Mouse (Mus musculus) inflammation-experienced regulatory T-cells, adult 16 weeks (primary cell): ENCODE data around the gene Nexmif. TPM values are rescaled to one million over a fixed set of nuclear protein-coding genes. Genes with fewer than 3 reads are reported as not detected.

Source experiments
- polyA plus RNA-seq: library from polyadenylated mRNA; unstranded; fragments of 100-300 nt; shearing (Covaris generic); gene quantifications from one replicate; pipeline ENCODE4 v1.2.1, GENCODE M21; 2017

The Nexmif gene
- polyA plus RNA-seq, result not detected

DNA sequence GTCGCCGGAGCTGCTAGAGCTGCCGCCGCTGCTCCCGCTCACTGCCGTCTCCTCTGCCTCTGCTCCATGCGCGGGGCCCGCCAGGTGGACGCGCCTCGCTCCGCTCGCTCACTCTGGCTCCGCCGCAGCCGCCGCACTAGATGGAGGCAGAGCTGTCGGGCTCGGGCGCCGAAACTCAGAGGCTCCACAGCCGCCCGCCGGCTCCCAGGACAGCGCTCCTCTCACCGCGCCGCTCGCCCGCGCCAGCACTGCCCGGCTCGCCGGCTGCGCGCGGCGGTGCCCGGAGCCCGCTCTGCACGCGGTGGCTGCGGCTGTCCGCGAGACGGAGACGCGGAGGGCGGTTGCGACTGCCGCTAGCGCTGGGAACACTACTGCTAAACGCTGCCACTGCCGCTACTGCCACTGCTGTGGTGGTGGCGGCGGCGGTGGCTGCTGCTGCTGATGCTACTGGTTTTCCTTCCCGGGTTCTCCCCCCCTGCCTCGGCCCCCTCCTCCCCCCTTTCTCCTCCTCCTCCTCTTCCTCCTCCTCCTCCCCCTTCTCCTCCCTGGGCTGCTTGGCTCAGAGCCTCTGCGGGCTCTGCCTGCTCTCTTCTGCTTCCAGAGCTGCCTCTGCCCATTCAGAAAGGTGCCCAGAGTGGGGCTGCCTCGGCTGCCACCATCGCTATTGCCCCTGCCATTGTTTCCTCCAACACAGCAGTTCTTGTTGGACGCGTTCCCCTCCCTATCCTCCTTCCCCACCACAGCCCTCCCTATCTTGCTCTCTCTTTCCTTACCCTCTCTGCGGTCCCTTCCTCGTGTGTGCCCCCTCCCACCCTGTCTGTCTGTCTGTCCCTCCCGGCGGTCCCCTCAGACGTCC, at the start of gene Nexmif:
Gene Nexmif, minus strand, starts transcription at position 450 of the 856 bp plus-strand sequence.

Other genes with a start within 250 kb of the Nexmif start
- 42.2 TPM for gene Rlim, start 219.9 kb downstream of the Nexmif start, polyA plus RNA-seq
- gene Abcb7, start 212.7 kb upstream of the Nexmif start, polyA plus RNA-seq, result 22.6 TPM